Mouse (Mus musculus): Measurements from ENCODE around the gene Tnk1. TPM values are rescaled to one million over a fixed set of nuclear protein-coding genes. Genes with fewer than 3 reads are reported as not detected.

Gene Tnk1
- total and polyA plus RNA-seq, 3 experiments, result 0.25 to 0.35 TPM; not detected in 1

DNA sequence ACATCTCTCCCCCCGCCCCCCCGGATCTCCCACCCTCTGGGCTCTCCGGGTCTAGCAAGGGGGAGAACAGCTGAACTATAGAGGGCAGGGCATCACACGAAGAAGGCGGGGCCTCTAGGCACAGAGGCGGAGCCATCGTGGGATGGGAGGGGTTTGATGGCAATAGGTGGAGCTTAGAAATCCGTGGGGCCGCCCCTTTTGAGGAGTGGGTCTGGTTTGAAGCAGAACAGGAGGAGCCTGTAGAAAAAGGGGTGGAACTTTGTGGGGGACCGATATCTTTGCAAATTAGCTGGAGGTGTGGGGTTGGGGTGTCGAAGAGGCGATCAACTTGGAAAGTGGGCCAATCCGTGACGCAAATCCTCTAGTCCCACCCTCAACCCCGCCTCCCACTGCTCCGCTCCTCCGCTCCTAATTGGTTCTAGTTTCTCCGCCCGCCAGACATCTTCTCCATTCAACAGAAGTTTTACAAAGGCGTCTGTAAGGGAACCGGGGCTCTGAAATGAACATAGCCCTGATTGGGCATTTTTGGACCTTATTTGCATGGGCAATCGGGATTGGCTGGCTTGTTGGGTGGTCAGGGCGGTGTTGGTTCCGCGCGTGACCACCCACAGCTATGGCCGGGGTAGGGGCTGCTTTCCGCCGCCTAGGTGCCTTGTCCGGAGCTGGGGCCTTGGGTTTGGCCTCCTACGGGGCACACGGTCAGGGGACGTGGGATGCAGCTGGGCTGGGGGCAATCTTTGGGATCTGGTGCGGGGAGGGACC, 20.4 kb downstream of the Tnk1 start, which contains the start of gene Tmem256:
Tmem256 (plus strand) TSS at position 563 of the 762 bp plus-strand sequence.
- H3K36me3 ChIP-seq (ENCODE audit: control insufficient read depth in 1 of 2, insufficient read depth in 2 of 2, low read length in 2 of 2), result peaks cover 0 to 12% of the 10 kb centered on the region in 2 experiments; a peak in 2 of 4 replicates
- H3K4me3 ChIP-seq (ENCODE audit: control insufficient read depth in 1 of 2, insufficient read depth in 1 of 2, low read depth in 2 of 2, low read length in 2 of 2), result peak within 1 kb of the TSS; percentile 84 to 97
- H3K9ac ChIP-seq (ENCODE audit: control insufficient read depth, low read depth, low read length, poor library complexity, severe bottlenecking), result peak within 1 kb of the TSS; percentile 86
- DNase-seq (ENCODE audit: low read depth, low spot score), result peak; percentile 100
- H3K27me3 ChIP-seq (ENCODE audit: control insufficient read depth in 1 of 2, insufficient read depth in 2 of 2, low read length in 2 of 2), result no peaks in the 10 kb centered on the region; a peak in 1 of 4 replicates
- H3K27ac ChIP-seq (ENCODE audit: control insufficient read depth, low read depth, low read length), result peak within 1 kb of the TSS; percentile 40
- H3K79me2 ChIP-seq (ENCODE audit: control insufficient read depth, insufficient read depth, low read length, poor library complexity), result peaks cover 1% of the 10 kb centered on the region; the same call in 1 of the 2 replicates
- peaks cover 10 to 23% of the 10 kb centered on the region in 2 experiments for H3K4me1 ChIP-seq (ENCODE audit: control insufficient read depth in 1 of 2, insufficient read depth in 2 of 2, low read length in 2 of 2)
- H3K9me3 ChIP-seq (replicated peaks; ENCODE audit: insufficient read depth, low read length), result no peaks in the 10 kb centered on the region
- TF ChIP-seq TBP (IDR thresholded peaks at IDR 0.05; ENCODE audit: low read depth, low read length) (peak; percentile 69; the same call in 1 of the 2 replicates), JUND (IDR thresholded peaks at IDR 0.05; ENCODE audit: low read depth, low read length) (no peak), CHD1 (IDR thresholded peaks at IDR 0.05; ENCODE audit: low read depth, low read length) (no peak), GATA1 (IDR thresholded peaks at IDR 0.05; ENCODE audit: low read depth, low read length) (no peak), GABPA (IDR thresholded peaks at IDR 0.05; ENCODE audit: low read depth, low read length) (peak; percentile 90; the same call in 1 of the 2 replicates), HCFC1 (IDR thresholded peaks at IDR 0.05; ENCODE audit: low read depth, low read length) (peak; percentile 88), UBTF (IDR thresholded peaks at IDR 0.05; ENCODE audit: borderline replicate concordance, insufficient read depth, low read depth, low read length) (no peak), USF1 (IDR thresholded peaks at IDR 0.05; ENCODE audit: low read depth, low read length) (peak; percentile 78), NRF1 (IDR thresholded peaks at IDR 0.05; ENCODE audit: insufficient read depth, low read depth, low read length, poor library complexity, severe bottlenecking) (peak; percentile 25; the same call in 1 of the 2 replicates), E2F4 (IDR thresholded peaks at IDR 0.05; ENCODE audit: borderline replicate concordance, low read depth, low read length) (0 out of 2 replicates have a peak, but pooled peaks have one; percentile 4), MAFK (IDR thresholded peaks at IDR 0.05; ENCODE audit: borderline replicate concordance, low read depth, low read length) (no peak), MEF2A (IDR thresholded peaks at IDR 0.05; ENCODE audit: extremely low read depth, insufficient replicate concordance, low read depth, low read length, poor library complexity, severe bottlenecking) (no peak), ELF1 (IDR thresholded peaks at IDR 0.05; ENCODE audit: low read depth, low read length) (peak; percentile 57; the same call in 1 of the 2 replicates), ETS1 (IDR thresholded peaks at IDR 0.05; ENCODE audit: low read depth, low read length) (0 out of 2 replicates have a peak, but pooled peaks have one; percentile 45), USF2 (IDR thresholded peaks at IDR 0.05; ENCODE audit: borderline replicate concordance in 1 of 2, insufficient read depth in 1 of 2, low read depth in 1 of 2, low read length in 2 of 2) (no peak), MXI1 (IDR thresholded peaks at IDR 0.05; ENCODE audit: low read depth, low read length) (peak; percentile 59), CTCF (IDR thresholded peaks at IDR 0.05 in 2 of 3, conservative IDR thresholded peaks at IDR 0.05 in 1 of 3; ENCODE audit: control insufficient read depth in 1 of 3, insufficient read depth in 1 of 3, low read depth in 2 of 3, low read length in 3 of 3, poor library complexity in 1 of 3, severe bottlenecking in 1 of 3) (no peak), MYC (IDR thresholded peaks at IDR 0.05; ENCODE audit: low read depth, low read length) (0 out of 2 replicates have a peak, but pooled peaks have one; percentile 63), MYB (IDR thresholded peaks at IDR 0.05; ENCODE audit: low read depth, low read length) (no peak), KAT2A (conservative IDR thresholded peaks at IDR 0.05; ENCODE audit: low read depth, low read length) (no peak; the same call in 1 of the 2 replicates), POLR2A (IDR thresholded peaks at IDR 0.05; ENCODE audit: control insufficient read depth in 1 of 2, insufficient read depth in 1 of 2, low read depth in 1 of 2, low read length in 2 of 2, poor library complexity in 1 of 2) (peak in 1 of 2 experiments; percentile 88; a peak in 3 of 4 replicates), ZKSCAN1 (IDR thresholded peaks at IDR 0.05; ENCODE audit: low read depth, low read length) (no peak), EP300 (IDR thresholded peaks at IDR 0.05; ENCODE audit: low read depth in 1 of 2, low read length in 2 of 2) (peak in 1 of 2 experiments; percentile 2; a peak in 1 of 4 replicates), MAX (IDR thresholded peaks at IDR 0.05; ENCODE audit: low read length) (peak; percentile 61; the same call in 1 of the 2 replicates), MAZ (IDR thresholded peaks at IDR 0.05; ENCODE audit: low read depth, low read length) (peak; percentile 66), ZNF384 (IDR thresholded peaks at IDR 0.05; ENCODE audit: low read depth, low read length) (no peak), TCF12 (IDR thresholded peaks at IDR 0.05; ENCODE audit: low read depth, low read length) (peak; percentile 33), CHD2 (IDR thresholded peaks at IDR 0.05; ENCODE audit: low read length) (peak; percentile 76), NELFE (IDR thresholded peaks at IDR 0.05; ENCODE audit: low read depth, low read length) (peak; percentile 81), POLR2AphosphoS2 (IDR thresholded peaks at IDR 0.05; ENCODE audit: low read length) (peak; percentile 56; the same call in 1 of the 2 replicates), SIN3A (IDR thresholded peaks at IDR 0.05; ENCODE audit: low read length) (peak; percentile 79), BHLHE40 (IDR thresholded peaks at IDR 0.05; ENCODE audit: borderline replicate concordance, low read depth, low read length) (peak; percentile 76; the same call in 1 of the 2 replicates), RCOR1 (IDR thresholded peaks at IDR 0.05; ENCODE audit: low read depth, low read length) (no peak), POLR2AphosphoS5 (IDR thresholded peaks at IDR 0.05; ENCODE audit: borderline replicate concordance, low read depth, low read length) (no peak)

All from MEL (cell line).